Mouse (Mus musculus): Measurements from ENCODE around the gene Entpd8. TPM values are rescaled to one million over a fixed set of nuclear protein-coding genes. Genes with fewer than 3 reads are reported as not detected.

The Entpd8 gene
- total RNA-seq, 2 experiments from 2014 or later = 7.0 to 9.7 TPM

DNA sequence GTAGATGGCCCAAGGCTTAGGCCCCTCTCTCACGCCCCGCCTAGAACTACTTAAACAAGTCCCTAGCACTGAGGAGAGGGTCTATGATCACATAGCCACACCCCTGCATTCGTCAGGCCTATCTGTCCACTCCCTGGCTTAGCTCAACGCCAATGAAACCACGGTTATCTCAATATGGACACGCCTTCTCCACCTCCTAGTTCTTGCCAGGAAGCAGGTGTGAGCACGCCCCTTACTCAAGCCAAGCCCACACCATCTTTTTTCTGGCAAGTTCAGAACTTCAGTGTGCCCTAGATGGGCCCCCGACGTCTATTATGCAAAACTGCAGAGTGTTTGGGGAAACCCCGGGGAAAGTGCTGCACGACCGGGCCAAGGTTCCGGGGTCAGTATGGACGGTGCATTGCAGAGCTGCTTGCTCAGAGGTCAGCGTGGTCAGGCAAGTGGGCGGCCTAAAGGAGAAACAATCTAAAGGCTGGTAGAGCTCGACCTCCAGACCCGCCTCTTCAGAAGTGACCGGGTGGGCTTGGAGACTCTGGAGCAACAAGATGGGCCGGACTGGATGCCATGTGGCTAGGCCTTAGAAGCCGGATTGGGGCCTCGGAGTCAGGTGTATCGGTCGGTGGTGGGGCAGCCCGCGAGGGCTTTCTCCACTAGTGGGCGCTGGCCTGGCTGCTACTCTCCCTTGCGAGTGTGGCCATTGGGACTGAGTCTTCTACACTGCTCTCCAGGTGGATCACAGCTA is 15.2 kb downstream of the Entpd8 start, which contains the start of gene Noxa1:
Noxa1 (minus strand) TSS at position 41 of the 742 bp plus-strand sequence.
- DNase-seq = no peak

DNA sequence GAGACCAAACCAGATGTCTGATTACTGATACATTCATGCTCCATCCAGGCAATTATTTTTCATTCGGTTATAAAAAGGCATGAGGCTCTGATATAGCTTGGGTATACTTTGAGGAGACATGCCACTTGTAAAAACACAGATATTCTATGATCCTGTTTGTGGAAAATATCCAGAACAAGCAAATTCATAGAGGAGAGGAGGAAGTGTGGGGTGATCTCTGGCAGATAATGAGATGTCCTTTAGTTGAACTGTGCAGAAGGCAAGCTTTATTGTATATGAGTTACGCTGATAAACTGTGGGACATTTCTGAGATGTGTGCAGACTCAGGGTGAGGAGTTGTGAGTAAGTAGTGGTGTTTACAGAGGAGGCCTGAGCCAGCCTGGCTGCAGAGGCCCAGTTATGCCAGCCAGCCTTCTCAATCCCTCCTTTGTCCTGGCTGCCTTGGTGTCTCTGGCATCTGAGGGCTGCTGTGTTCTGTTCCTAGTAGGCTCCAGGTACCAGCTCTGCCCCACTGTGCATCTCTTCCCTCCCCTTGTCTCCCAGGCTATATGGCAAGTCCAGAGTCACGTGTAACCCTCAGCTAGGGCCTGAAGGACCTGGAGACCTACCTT is 18.0 kb downstream of the Entpd8 start:
- DNase-seq = no peak

DNA sequence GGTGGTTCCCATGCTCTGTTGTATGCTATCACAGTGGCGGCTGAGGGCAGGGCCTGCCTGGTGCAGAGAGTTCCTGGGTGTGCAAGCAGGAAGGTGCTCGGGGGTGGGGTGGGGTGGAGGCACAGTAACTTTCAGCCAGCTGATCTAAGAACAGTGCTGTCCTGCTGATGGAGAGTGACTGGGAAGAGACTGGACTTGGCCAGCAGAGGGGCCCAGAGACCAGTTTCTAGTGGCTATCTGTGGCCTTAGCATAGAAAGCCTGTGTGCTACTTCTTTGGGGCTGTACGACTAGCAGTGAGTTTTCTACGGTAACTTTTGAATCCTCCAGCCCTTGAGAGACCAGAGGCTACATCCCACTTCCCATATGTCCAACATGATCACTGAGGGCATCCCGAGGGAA is 18.9 kb downstream of the Entpd8 start:
- DNase-seq = peak; percentile 51

DNA sequence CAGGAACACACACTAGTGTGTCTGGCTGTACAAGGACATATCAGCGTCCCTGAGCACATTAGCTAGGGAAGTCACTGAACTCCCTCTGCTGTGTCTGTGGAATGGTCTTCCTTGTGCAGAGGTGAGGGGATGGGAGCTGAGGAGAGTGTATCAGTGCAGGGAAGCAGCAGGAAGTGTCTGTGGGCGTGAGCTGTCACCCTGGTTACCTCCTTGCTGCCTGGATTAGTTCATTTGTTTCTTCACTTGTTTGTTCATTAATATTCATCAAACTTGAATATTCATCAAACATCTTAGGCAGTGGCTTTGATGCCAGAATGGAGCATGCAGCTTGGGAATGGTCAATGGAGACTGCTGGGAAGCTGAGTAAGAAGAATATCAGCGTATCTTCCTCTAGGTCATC is 19.6 kb downstream of the Entpd8 start:
- no peak for DNase-seq

- no peak for DNase-seq
Measured at GRCm38 (mm10) chr2:25104122-25104521, 24.0 kb downstream of the Entpd8 start.

- DNase-seq = no peak
Measured at GRCm38 (mm10) chr2:25106045-25106444, 25.9 kb downstream of the Entpd8 start.

DNA sequence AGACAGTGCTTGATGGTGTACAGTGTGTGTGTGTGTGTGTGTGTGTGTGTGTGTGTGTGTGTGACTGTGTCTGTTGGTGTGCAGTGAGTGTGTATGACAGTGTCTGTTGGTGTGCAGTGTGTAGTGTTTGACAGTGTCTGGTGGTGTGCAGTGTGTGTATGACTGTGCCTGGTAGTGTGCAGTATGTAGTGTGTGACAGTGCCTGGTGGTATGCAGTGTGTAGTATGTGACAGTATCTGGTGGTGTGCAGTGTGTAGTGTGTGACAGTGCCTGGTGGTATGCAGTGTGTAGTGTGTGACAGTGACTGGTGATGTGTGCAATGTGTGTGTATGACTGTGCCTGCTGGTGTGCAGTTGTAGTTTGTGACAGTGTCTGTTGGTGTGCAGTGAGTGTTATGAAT is 29.4 kb downstream of the Entpd8 start:
- no peak for DNase-seq

GRCm38 (mm10) chr2:25110505-25111183 is 30.5 kb downstream of the Entpd8 start:
- peak; percentile 53 for DNase-seq

- DNase-seq = no peak
Measured at GRCm38 (mm10) chr2:25111184-25111791, 31.2 kb downstream of the Entpd8 start.

GRCm38 (mm10) chr2:25114308-25114707 is 34.2 kb downstream of the Entpd8 start:
- no peak for DNase-seq

GRCm38 (mm10) chr2:25115442-25115841 is 35.3 kb downstream of the Entpd8 start:
- DNase-seq = no peak

GRCm38 (mm10) chr2:25120963-25121362 is 40.9 kb downstream of the Entpd8 start:
- DNase-seq = no peak

- DNase-seq = peak; percentile 45
Measured at GRCm38 (mm10) chr2:25122666-25123065, 42.6 kb downstream of the Entpd8 start.

DNA sequence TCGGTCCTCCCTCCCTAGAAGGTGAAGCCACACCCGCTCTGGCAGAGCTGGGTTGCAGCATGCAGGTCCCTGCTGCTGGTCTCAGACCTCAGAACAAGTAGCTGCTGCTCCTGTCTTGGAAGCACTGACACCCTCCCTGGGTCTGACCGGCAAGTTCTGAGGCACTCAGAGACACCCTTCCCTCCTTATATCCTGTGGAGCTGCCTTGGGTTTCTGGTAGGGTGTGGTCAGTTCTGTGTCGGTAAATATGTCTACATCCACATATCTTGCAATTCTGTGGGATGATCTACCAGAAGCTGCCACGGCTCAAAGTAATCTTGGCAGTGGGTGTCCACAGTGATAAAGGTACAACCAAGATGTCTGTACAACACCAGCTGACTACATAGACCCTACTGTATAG is 43.4 kb downstream of the Entpd8 start:
- no peak for DNase-seq

- DNase-seq = no peak
Measured at GRCm38 (mm10) chr2:25124411-25124810, 44.3 kb downstream of the Entpd8 start.

GRCm38 (mm10) chr2:25125146-25125545 is 45.0 kb downstream of the Entpd8 start:
- no peak for DNase-seq

DNA sequence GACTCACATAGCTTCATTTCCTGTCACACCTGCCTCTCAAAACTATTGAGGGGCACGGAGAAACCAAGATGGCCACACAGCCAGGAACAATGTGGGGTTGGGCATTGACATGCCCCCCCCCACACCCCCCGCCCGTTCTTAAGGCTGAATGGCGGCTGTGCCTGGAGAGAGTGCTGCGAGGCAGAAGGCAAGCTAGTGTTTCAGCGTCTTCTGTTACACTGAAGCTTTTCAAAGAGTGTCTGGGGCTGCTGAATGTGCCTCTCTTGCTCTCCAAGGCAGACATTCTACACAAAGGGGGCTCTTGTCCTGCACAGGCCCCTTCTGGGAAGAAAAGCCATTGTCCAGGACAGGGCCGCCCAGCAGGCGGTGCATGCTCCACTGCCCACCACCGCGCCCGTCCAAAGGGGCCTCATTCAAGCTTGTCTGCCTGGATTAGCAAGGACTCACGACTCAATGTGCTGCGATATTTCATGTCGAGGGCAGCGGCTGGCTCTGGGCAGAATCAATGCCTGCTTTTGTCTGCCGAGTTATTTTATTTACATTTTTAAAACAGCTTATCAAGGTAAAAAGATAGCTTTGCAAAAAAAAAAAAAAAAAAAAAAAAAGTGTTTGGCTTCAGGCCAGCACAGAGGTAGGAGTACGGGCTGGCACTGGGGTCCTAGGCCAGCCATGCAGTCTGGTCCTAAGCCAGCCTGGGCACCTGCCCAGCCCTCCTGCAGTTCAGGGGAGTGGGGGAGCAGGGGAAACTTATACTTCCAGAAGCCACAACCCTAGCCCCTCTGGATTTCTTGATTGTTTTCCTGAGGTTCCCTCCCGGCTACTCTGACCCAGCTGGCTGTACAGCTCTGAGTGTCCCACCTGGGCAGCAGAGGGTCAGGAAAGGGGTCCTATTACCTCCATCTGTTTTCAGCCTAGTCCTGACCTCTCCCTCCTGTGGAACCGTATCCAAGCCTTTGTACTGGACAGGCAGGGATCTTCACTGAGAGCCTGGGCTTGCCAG is 46.2 kb downstream of the Entpd8 start:
- no peak for DNase-seq

DNA sequence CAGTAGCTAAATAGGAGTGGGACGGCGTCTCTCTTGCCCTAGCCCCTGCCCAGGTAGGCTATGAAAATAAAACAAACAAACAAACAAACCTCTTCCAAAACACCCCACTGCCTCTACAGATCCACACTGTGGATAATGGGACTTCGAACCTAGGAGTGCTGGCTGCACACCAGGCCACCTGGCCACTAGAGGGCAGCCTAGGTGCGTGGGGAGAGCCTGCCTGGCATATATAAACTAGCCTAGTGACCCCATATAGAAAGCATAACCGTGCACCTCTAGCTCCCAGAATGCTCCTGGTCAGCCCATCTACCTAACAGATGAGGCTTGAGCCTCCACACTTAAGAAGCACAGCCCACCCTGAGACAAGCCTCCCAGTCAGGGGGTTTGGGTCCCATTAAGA is 47.1 kb downstream of the Entpd8 start:
- DNase-seq = peak; percentile 83

DNA sequence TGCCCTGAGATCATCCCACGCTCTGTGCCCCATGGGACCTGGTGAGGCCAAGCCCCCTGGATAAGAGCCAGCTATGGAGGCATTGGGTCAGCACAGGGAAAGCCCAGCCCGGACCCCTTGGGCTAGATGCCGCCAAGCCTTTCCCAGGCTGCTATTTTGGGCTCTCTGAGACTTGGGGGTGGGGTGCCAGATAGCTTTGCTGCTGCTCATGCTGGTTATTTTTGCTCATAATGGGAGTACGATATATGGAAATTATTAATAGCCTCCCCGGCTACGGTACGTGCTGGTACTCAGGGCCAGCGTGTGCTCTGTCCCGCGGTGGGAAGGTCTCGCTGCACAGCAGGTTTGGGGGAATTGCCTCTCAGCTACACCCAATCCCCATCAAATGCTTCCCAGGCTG is 48.0 kb downstream of the Entpd8 start:
- DNase-seq = no peak

DNA sequence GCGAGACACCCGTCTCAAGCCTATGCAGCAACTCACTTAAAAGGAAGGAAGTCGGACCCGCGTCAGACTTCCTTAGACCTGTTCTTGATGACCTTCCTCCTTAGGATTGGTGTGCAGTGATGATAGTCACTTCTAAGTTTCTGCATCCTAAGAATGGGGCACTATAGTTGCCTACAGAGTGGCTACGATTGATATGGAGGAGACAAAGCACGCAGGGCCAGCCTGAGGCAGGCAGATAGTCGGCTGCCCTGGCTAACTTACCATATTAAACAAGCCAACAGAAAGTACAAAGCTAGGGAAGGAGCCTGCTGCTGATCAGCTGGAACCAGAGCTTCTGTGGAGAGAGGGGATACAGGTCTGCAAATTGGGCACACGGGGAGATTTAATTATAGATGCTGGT is 51.5 kb downstream of the Entpd8 start:
- DNase-seq = no peak

Measured in adrenal gland, postnatal 10 days (tissue).